Mouse (Mus musculus) cerebellum, adult 2 months (tissue): ENCODE measurements around the gene Gm45337.

Experiments
- CTCF ChIP-seq: fragments of 200-500 bp; IDR thresholded peaks from 2 replicates; pipeline ENCODE4 v1.5.1; 2011; ENCODE audit warnings: low read depth, mild to moderate bottlenecking, control low read depth, low read length, moderate library complexity, borderline replicate concordance; ENCODE audit not compliant: insufficient read depth
- POLR2A ChIP-seq: fragments of 200-500 bp; IDR thresholded peaks from 2 replicates; pipeline ENCODE4 v1.6.1; 2011; ENCODE audit warnings: low read length, control low read depth, borderline replicate concordance; ENCODE audit not compliant: insufficient read depth

DNA sequence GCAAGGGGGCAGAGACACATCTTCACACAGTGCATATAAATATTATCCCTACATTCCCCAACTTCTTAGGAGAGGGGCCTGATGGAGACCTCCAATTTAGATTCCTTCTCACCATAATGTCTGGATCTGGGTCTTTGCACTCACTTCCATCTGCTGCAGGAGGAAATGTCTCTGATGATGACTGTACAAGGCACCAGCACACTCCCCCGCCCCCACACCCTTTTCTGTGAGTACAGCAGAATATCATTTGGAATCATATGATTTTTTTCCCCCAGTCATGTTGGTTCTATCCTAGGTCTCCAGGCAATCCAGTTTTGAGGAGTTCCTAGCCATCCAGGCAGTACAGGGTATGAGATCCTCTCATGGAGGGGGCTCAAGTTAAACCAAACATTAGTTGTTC is 34.3 kb upstream of the Gm45337 start:
- TF ChIP-seq CTCF, result no peak
- TF ChIP-seq POLR2A, result no peak
